Mouse (Mus musculus) brain, embryonic 14.5 days (tissue): ENCODE data around the gene Tekt3.
A peak's percentile ranks its signal among the peaks of the same experiment; 100 is the strongest.

Experiments used
- CTCF ChIP-seq: fragments of 200-500 bp; IDR thresholded peaks from 2 replicates; pipeline ENCODE4 v1.5.1; 2012; ENCODE audit warnings: inconsistent platforms, mild to moderate bottlenecking, moderate library complexity, borderline replicate concordance; ENCODE audit not compliant: insufficient read depth, insufficient read length; ENCODE audit errors: extremely low read depth
- POLR2A ChIP-seq: fragments of 200-500 bp; IDR thresholded peaks from 2 replicates; pipeline ENCODE4 v1.6.1; 2012; ENCODE audit warnings: mild to moderate bottlenecking, inconsistent platforms, borderline replicate concordance; ENCODE audit not compliant: poor library complexity, insufficient read depth, insufficient read length, severe bottlenecking; ENCODE audit errors: extremely low read depth

- TF ChIP-seq CTCF (peak; percentile 100), POLR2A (no peak)
Observed at GRCm38 (mm10) chr11:63135622-63136021, 74.2 kb downstream of the Tekt3 start.
